Mouse (Mus musculus) CD8-positive naive resting alpha-beta T cell, adult 2 months (primary cell): ENCODE results near the gene Pidd1.

Experiments
- DNase-seq, 2 experiments: peaks; one replicate each; pipeline ENCODE4 v3.0.0; 2022; ENCODE audit warnings: low read depth in 2 of 2, low spot score in 2 of 2

Pidd1 gene

GRCm38 (mm10) chr7:141443828-141444237 is at the start of gene Pidd1:
Gene Pidd1 (minus strand): TSS chr7:141444025.
- DNase-seq: no peak

- DNase-seq: no peak
Observed at GRCm38 (mm10) chr7:141492738-141493137, 48.9 kb upstream of the Pidd1 start.

GRCm38 (mm10) chr7:141491151-141491550 is 47.3 kb upstream of the Pidd1 start:
- no peak for DNase-seq

GRCm38 (mm10) chr7:141487141-141487540 is 43.3 kb upstream of the Pidd1 start:
- no peak for DNase-seq

GRCm38 (mm10) chr7:141486239-141486638 is 42.4 kb upstream of the Pidd1 start:
- no peak for DNase-seq

GRCm38 (mm10) chr7:141485606-141486005 is 41.8 kb upstream of the Pidd1 start:
- DNase-seq: no peak

GRCm38 (mm10) chr7:141485186-141485585 is 41.4 kb upstream of the Pidd1 start:
- no peak for DNase-seq

GRCm38 (mm10) chr7:141484186-141485120 is 40.6 kb upstream of the Pidd1 start:
- no peak for DNase-seq

GRCm38 (mm10) chr7:141483114-141483653 is 39.4 kb upstream of the Pidd1 start:
- DNase-seq: no peak

- DNase-seq: no peak
Observed at GRCm38 (mm10) chr7:141482531-141483024, 38.8 kb upstream of the Pidd1 start.

- DNase-seq: no peak
Observed at GRCm38 (mm10) chr7:141481498-141482401, 37.9 kb upstream of the Pidd1 start.

GRCm38 (mm10) chr7:141480842-141481497 is 37.1 kb upstream of the Pidd1 start:
- DNase-seq: peak; percentile 63 to 71

- no peak for DNase-seq
Observed at GRCm38 (mm10) chr7:141478270-141478748, 34.5 kb upstream of the Pidd1 start.

GRCm38 (mm10) chr7:141477578-141478269 is 33.9 kb upstream of the Pidd1 start:
- no peak for DNase-seq

GRCm38 (mm10) chr7:141476981-141477370 is 33.2 kb upstream of the Pidd1 start:
- no peak for DNase-seq

- DNase-seq: no peak
Observed at GRCm38 (mm10) chr7:141476226-141476980, 32.6 kb upstream of the Pidd1 start.

GRCm38 (mm10) chr7:141475805-141476158 is 32.0 kb upstream of the Pidd1 start:
- no peak for DNase-seq

- peak; percentile 79 to 84 for DNase-seq
Observed at GRCm38 (mm10) chr7:141475011-141475804, 31.4 kb upstream of the Pidd1 start, which contains the start of the genes Polr2l and Tspan4. Gene Polr2l (minus strand): TSS chr7:141475132. Gene Tspan4 (plus strand): TSS chr7:141475240.
